Mouse (Mus musculus) retina, postnatal 7 days (tissue): ENCODE data around the gene Zfp2.

Experiments used
- DNase-seq: peaks from one replicate; pipeline ENCODE4 v3.0.0-alpha.2; 2012; ENCODE audit warnings: low read depth, low spot score

Zfp2 gene

DNA sequence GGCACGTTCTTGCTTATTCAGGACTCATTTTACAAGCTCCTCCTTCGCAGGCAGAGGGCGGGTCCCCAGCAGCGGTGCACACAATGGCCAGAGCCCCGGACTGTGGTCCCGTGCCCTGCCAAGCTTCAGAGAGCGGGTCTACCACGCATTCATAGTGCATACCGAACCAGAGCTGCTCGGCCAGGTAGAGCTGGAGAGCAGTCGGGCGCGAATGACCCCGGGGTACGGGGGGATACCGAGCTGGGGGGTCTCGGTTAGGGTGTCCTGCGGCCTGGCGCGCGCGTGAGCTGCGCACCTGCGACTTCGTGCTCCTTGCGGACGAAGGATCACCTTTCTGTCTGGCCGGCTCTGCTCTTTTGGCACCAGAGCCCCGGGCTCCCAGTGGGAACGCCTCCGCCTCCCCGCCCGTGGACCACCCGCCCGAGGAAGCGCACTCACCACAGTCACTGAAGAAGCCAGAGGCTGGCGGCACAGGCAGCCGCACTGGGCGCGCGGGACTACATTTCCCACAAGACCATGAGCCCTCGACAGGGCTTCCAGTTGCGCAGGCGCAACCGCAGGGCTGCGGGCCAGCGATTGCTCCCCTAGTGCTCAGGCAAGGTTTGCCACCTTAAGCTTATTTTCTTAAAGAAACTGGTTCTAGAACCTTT lies at the start of gene Zfp2:
Zfp2 (minus strand) TSS at position 495 of the 650 bp plus-strand sequence.
- DNase-seq: peak; percentile 82

DNA sequence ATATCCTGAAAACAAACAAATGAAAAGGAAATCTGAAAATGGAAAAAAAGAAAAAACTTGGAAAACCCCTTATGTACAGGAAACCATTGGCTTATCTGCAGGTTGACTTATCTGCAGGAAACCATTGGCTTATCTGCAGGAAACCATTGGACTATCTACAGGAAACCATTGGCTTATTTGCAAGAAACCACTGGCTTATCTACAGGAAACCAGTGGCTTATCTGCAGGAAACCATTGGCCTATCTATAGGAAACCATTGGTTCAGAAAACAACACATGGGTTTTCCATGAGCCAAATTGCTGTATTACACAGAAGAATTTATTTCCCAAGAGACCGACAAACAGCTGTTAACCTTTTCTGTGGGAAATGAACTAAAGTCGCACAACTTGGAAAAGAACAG lies 48.9 kb upstream of the Zfp2 start:
- DNase-seq: no peak

DNA sequence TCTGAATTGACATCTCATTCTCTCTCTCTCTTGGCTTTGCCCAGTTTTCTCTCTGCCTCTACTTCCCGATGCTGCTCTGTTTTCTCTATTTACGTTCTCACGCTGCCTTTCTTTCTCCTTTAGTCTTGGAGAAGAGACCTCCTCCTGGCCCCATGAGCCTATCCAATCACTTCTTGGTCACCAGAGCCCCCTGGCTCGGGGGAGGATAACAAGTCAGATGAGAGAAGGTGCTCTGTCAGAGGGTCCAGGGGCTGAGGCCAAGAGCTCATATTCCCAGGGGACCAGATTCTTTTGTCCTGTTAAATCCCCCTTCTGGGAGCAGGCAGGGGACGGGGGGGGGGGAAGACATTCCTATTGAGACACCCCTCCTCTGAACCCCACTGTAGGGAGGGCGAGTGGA lies 37.7 kb upstream of the Zfp2 start, which contains the start of gene Prop1:
Prop1 (minus strand) TSS at position 101 of the 400 bp plus-strand sequence.
- no peak for DNase-seq

DNA sequence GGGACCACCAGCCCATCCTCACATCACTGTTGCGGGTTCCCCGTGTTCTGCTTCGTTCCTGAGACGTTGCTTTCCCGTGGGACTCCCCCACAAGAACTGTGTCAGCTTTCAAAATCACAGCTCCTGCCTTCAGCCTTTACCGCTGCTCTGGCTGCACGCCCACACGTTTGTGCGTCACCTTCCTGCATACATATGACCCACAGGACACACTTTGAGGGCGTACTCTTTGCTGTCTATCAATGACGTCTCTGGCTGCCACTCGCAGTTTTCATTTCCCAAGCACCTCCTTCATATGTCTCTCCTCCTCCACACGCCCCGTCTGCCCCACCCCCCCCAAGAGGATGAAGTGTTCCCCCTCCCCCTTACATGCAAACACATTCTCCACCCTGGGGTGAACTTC lies 36.3 kb upstream of the Zfp2 start:
- DNase-seq: no peak

DNA sequence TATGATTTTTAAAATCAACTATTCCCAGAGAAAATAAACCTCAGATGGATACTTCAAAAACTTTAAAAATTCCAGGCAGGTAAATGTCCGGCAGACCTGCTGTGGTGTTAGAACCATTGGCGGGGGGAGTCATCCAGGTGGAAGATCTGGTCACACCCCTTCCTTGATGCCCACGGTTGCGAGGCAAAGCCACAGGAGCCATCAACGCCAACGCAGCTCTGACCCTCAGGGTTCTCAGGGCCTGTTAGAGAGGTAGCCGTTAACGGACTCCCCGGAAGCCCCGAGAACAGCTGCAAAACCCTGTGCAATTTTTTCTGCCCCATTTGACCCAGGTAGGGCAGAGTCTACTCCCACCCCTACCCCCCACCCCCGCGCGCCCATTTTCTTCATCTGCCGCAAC lies 27.5 kb upstream of the Zfp2 start, which contains the start of gene 4933414I15Rik:
4933414I15Rik (minus strand) TSS at position 260 of the 400 bp plus-strand sequence.
- DNase-seq: no peak

DNA sequence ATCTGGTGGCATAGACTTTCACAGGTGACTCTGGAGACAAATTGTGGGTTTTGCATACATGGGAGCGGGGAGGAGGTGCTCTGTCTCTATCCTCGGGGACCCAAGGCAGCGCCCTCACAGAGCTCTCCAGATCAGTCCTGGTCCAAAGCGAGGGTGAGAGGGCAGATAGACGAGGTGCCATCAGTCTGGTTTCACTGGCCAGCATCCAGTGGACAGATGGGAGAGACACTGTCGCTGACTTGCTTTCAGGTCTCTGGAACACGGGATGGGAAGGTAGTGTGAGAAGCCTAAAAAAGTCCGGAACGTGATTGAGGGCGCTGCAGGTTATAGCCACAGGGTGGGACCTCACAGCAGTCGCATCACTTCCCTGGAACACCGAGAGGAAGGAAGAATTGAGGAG lies 26.4 kb upstream of the Zfp2 start:
- no peak for DNase-seq

DNA sequence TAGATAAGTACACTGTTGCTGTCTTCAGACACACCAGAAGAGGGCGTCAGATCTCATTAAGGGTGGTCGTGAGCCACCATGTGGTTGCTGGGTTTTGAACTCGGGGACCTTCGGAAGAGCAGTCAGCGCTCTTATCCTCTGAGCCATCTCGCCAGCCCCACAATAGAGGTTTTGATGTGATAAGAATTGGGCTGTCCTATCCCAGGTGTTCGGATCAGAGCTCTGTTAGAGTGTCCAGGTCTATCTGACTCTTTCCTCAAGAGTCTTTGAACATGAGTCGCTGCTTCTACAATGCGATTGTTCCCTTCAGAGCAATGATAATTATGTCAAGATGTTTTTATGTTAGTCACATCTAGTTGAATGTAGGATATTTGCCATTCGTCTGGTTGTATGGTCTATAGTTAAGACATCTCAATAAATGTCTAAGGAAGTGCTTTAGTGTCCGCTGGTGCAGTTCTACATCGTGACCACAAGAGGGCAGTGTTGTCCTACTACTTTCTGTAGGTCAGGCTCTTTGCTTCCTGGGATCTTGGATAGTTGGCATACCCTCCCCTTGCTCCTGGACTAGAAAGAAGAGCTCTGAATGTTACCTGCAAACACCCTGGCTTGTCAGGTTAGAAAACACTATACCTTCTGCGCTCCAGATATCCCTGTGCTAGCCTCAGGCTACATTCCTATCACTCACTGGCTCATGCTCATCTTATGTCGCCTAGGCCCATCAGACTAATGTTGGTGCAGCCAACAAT lies 23.8 kb upstream of the Zfp2 start:
- DNase-seq: peak; percentile 51

DNA sequence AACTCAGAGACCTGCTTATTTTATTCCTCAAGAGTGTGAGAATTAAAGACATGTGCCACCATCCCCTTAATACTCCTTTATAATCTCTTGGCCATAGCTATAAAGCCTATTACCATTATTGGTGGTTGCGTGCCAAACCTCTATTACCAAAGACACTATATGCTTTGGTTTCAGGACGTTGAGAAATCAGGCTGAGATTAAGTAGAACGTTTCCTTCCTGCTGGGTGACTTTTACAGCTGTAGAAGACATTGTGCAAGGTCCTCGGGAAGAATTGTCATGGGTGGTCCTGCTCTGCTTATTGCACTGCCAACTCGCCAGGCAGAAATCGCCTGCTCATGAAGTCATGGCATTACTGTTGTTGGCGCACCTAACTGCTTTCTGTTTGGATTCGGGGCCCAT lies 22.5 kb upstream of the Zfp2 start:
- no peak for DNase-seq

DNA sequence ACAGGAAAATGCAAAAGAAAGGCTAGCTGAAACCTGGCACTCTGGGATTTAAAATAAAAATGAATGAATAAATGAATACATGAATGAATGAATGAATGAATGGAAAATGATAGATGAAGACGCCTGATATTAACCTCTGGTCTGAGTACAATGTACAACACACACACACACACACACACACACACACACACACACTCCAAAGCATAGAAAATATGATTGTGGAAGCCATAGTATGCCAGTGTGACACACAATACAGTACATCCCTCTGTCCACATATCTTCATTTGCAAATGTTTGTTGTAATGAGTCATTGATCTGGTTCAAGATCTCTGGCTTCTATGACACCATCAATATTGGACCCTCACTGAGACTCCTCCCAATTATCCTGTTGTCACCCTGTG lies 16.1 kb upstream of the Zfp2 start:
- no peak for DNase-seq

DNA sequence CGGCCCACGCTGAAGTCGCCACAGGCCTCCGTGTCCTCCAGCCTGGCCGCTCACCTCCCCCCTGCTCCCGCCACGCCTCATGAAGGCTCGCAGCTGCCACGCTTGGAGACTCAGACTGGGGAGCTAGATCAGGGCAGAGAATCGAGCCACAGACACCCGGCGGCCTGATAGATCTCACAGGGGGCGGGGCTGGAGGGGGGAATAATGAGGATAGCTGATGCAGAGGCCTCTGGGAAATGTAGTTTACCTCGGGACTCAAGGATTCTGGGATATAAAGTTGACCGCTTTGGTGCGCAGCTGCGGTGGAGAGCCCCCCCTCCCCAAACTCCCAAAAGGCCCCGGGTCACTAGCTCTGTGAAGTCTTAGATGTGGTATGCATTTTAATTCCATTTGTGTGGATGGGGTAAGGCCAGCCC lies 15.5 kb upstream of the Zfp2 start, which contains the start of gene Zfp354b:
Zfp354b (minus strand) TSS at position 183 of the 416 bp plus-strand sequence.
- peak; percentile 77 for DNase-seq

DNA sequence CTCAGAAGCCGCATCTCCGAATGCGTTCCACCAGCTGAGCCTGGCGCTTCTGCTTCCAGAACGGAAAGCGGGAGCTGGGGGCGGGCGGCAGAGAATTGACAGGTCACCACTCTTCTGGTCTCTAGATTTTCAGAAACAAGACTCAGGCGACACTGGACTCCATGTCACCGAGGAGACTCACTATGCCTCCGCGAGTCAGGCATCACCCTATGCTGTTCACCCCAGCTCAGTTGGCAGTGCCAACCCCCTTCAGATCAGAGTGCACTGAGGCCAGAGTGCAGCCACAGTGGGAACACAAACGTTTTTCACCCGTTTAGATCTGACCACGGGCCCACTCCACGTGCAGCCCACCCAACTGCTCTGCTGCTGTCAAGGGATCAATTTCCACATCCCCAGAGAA lies 15.1 kb upstream of the Zfp2 start:
- DNase-seq: no peak

DNA sequence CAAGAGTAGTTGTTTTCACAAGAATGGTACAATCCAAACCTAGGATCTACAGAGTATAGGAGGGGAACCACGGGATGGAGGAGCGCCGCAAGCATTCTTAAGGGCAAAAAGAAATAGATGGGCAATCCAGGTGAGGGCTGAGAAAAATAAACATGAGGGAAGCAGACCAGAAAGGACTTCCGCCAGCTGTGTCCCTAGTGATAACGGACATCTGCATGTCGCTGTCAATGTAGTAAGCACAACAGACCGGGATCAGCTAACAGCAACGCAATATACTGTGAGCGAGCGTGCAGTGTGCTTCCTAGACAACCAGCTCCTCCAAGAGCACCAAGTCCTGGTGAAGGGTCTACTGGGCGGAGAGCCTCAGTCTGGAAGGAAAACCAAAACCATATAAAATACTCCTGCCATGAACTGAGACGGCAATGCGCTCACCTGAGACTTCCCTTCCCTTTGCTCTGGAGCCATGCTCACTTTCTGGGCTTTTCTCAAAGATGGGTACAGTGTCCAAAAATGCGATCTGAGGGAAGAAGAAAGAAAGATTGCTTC lies 14.6 kb upstream of the Zfp2 start:
- no peak for DNase-seq

DNA sequence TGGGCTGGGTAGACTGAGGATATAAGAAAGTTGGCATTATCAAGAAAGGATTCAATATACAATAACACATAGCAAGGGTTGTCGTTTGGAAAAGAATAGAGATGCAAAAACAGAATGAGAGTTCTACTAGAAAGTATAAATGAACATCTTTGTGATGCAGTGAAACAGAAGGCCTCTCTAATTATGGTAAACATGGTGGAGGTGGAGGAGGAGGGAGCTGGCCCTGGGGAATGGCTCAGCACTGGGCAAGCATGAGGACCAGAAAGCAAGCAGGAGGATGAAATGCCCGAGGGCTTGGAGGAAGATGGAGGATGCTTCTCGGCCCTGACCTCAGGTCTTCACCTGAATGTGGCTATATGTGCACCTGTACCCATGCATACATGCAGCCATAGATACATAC lies 1.5 kb downstream of the Zfp2 start:
- no peak for DNase-seq

DNA sequence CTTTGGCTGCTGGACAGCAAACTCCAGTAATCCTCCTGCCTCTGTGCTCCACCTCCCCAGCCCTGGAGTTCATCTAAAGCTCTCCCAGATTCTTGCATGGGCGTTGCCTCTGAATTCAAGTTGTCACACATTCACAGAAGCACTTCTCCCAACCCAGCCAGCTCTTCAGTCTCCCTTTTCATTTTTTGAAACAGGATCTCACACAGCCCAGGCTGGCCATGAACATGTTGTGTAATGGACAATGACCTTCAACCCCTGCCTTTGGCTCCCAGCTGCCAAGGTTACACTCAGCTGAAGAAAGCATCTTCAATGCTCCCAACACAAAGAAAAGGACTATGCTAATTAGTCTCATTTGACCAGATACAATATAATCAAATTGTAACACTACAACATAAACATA lies 2.7 kb downstream of the Zfp2 start:
- DNase-seq: no peak

DNA sequence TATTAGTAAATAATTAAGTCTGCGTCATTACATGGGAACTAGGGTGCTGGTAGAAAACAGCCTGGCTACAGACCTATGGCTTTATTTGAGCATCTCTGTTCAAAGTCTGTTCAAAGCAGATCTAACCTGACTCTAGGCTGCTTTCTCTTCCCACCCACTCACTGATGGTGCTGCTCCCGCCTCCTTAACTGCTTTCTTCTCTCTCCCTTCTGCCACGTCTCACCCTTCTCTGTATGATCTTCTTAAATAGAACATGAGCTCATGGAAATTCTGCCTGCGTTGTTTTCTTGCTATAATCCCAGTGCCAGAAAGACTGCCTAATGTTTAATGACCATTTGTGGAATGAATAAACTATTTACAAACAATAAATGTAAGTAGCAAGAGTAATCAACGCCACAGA lies 7.8 kb downstream of the Zfp2 start:
- DNase-seq: no peak

DNA sequence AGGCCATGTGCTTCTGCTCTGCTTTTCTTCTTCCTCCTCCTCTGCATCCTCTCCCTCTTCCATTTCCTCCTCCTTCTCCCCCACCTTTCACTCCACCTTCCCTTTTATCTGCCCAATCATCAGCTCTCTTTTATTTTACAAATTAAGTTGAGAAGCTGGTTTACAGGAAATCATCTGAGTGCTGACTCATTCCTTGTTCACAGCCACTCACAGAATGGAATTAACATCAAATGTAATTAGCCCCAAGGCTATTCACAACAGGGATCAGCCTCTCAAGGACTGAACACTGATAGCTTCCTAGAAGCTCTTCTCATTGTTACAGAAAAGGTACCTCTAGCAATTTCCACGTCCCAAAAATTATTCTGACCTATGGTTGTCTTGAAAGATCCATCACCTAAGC lies 18.6 kb downstream of the Zfp2 start:
- no peak for DNase-seq

DNA sequence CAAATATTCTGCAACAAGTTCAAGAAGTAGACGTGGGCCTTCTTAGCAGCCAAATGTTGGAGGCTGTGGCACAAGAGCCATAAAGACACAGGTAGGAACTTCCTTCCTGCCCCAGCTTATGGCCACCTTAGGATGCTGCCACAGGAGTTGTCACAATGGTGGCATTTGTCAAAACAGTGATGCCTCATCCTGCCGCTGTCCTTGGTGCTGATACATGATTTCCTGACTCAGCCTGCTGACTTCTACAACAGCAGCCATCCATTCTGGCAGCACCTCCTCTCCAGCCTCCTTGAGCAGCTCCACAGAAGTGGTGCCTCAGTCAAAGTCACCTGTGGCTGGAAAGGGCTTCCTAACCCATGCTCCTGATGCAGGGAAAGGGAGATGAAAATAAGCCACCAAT lies 23.5 kb downstream of the Zfp2 start:
- DNase-seq: no peak

DNA sequence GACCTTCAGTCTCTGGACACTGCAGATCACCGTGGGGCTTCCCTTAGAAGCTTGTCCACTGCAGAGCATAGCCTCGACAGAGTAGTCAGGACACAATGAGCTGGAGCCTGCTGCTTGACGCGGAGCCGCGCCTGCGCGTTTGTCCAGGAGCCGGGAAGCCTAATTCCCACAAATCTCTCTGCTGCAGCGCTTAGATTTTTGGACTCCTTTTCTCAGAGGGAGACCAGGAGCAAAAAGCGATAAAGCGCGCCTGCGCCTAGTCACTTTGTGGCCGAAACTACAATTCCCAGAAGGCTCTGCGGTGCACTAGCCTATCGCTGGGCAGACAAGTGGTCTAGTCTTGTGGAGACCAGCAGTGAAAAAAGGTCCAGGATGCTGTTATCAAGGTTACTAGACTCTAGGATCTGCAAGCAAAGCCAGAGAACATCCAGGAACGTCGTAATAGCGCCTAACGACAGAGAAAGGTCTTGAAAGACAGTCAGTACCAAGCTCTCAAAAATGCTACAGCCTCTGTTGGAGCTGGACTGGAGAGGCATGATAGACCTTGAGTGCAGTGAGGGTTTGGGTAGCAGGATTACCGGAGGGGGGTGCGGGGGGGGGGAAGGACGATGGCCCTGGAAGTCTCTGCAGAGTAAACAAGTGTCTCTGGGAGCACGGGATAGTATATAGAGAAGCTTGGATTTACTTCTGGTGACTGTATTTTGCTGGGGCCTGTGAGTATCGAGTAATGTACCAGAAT lies 28.4 kb downstream of the Zfp2 start, which contains the start of gene Zfp454:
Zfp454 (minus strand) TSS at position 262 of the 739 bp plus-strand sequence.
- DNase-seq: peak; percentile 84

DNA sequence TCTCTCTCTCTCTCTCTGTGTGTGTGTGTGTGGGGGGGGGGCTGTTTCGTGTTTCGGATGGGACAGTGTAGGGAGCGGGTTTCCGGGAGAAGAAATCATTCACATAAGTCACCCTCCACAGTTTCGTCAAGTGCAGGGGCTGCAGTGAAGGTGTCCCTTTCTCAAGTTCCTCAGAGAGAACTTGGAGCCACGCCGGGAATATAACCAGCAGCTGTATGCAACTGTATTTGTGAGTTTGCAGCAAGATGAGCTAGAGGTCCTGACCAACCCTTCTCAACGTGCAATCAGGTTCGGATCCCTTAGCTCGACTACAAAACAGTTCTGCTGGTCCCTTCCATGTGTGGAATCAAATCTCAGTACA lies 29.1 kb downstream of the Zfp2 start:
- DNase-seq: no peak

DNA sequence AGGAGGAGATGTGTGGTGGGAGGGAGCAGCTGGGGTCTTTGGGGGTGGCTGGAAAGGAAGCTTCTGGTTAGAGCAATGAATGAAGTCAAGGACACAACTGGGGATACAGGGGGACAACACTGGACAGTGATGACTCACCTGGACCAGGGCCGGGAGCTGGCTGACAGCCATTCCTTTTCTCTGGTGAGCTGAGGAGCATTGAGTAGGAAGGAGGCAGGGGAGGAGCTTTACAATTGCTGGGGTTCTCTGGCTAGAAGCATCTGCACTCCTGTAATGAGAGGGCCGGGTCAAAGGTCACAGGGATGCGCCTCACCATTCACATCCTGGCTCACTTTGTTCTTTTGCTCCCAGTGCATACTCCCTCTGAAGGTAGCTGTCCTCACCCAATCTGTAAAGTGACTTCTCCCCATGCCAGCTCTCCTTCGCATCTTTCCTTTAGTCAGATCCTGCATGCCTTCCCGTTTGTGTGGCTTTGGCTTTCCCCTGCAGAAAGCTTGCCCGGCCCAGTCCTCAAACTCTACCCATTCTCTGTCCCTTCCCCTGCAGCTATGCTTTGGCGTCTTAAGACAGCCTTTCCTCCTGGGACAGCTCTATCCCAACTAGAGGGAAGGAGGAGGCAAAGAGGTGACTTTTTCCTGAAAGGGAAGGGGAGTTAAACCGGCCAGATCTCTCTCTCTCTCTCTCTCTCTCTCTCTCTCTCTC lies 29.6 kb downstream of the Zfp2 start:
- DNase-seq: no peak

DNA sequence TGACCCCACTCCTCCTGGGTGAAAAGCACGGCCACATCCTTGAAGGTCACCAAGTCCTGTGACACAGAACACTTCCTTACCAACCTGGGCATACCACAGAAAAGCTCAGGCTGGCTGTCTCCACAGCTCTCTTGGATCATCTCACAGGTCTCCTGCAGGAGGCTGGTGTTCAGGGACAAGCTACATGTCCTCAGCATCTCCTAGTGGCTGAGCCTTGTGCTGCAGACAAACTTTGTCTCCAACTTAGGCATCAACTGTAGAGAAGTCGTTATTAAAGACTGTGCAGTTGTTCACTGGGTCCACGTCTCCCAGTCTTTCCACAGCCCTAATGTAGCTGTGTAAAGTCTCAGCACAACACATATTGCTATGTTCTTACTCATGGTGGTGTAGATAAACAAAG lies 32.2 kb downstream of the Zfp2 start:
- DNase-seq: no peak

DNA sequence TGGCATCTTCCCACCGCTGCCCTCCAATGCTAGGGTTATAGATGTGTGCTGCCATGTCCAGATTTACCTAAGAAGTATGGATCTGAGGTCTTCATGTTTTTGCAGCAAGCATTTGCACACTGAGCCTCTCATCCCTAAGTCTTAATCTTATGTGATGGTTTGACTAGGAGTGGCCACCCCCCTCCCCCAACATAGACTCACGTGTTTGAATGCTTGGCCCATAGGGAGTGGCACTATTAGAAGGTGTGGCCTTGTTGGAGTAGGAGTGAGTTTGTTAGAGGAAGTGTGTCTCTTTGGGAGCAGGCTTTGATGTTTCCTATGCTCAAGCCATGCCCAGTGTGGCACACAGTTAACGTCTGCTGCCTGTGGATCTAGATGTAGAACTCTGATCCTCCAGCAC lies 37.3 kb downstream of the Zfp2 start:
- DNase-seq: no peak
